Mouse (Mus musculus) midbrain, embryonic 16.5 days (tissue): ENCODE results near the gene Crygc. TPM values are rescaled to one million over a fixed set of nuclear protein-coding genes. Genes with fewer than 3 reads are reported as not detected.
A peak's percentile ranks its signal among the peaks of the same experiment; 100 is the strongest.
"Not testable (repeated sequence)": the region's sequence is repeated elsewhere in the genome, so short reads cannot be mapped to it uniquely, and the experiment has no call there.

Experiments
- ATAC-seq: fragments of 200-750 bp; cut with Nextera tagmentation; 2 replicates; pipeline ENCODE4 v1.8.0; 2017; ENCODE audit warnings: moderate TSS enrichment
- H3K27ac ChIP-seq: fragments of 300-500 bp; sonication (generic); 2 replicates; pipeline ENCODE4 v1.5.1; 2014; ENCODE audit warnings: mild to moderate bottlenecking, low read length, mixed read lengths
- H3K27me3 ChIP-seq: fragments of 300-500 bp; sonication (generic); 2 replicates; pipeline ENCODE4 v1.6.1; 2014; ENCODE audit warnings: low read depth, low read length, mixed read lengths; ENCODE audit not compliant: control insufficient read depth, insufficient read depth
- H3K36me3 ChIP-seq: fragments of 300-500 bp; sonication (generic); 2 replicates; pipeline ENCODE4 v1.6.1; 2014; ENCODE audit warnings: mild to moderate bottlenecking, low read length, moderate library complexity, mixed read lengths; ENCODE audit not compliant: control insufficient read depth, insufficient read depth
- H3K4me1 ChIP-seq: fragments of 300-500 bp; sonication (generic); 2 replicates; pipeline ENCODE4 v1.6.1; 2014; ENCODE audit warnings: mild to moderate bottlenecking, low read length, mixed read lengths; ENCODE audit not compliant: control insufficient read depth, insufficient read depth
- H3K4me2 ChIP-seq: fragments of 300-500 bp; sonication (generic); 2 replicates; pipeline ENCODE4 v1.6.1; 2014; ENCODE audit warnings: mild to moderate bottlenecking, low read length, mixed read lengths
- H3K4me3 ChIP-seq: fragments of 300-500 bp; sonication (generic); 2 replicates; pipeline ENCODE4 v1.5.1; 2014; ENCODE audit warnings: low read depth, mild to moderate bottlenecking, low read length, moderate library complexity, mixed read lengths
- H3K9ac ChIP-seq: fragments of 300-500 bp; sonication (generic); 2 replicates; pipeline ENCODE4 v1.6.1; 2014; ENCODE audit warnings: low read depth, low read length, mixed read lengths
- H3K9me3 ChIP-seq: fragments of 300-500 bp; sonication (generic); replicated peaks from 2 replicates; pipeline ENCODE4 v1.6.1; 2014; ENCODE audit warnings: mild to moderate bottlenecking, low read length, mixed read lengths; ENCODE audit not compliant: control insufficient read depth, poor library complexity, severe bottlenecking
- WGBS: fragments of 180-500 bp; shearing (Covaris S2); extraction: QIAGEN DNeasy Blood & Tissue Kit; methylation state at CpG from one replicate; pipeline ENCODE4 v1.1.7; 2014; 5-methylcytosine and 5-hydroxymethylcytosine counted together
- polyA plus RNA-seq: library from polyadenylated mRNA; unstranded; fragments of >200 nt; fragmentation: Nextera tagmentation; extraction: Ambion mirVana; gene quantifications from 2 replicates; pipeline ENCODE4 v1.2.1, GENCODE M21; 2015

Gene Crygc
- polyA plus RNA-seq, 1 experiment from 2014 or later: not detected

DNA sequence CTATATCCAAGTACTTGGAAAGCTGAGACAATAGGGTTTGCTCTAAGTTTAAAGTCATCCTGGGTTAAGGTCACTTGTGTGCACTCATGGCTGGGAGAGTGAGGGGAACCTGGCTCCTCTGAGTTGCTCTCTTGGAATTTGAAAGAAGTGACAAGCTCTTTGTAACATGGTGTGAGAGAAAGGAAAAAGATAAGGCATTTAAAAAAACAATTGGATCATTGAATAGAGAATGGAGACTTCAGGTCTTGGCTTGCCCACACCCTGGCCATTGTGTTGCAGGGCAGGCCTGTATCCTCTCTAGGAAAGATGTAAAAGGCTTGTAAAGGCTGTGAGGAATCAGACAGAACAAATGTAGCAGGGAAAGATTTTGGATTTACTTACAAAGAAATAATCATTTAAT lies 5.6 kb downstream of the Crygc start:
- H3K9ac ChIP-seq: no peak overlapping the region
- ATAC-seq: no peak
- H3K27me3 ChIP-seq: no peaks in the 10 kb centered on the region

DNA sequence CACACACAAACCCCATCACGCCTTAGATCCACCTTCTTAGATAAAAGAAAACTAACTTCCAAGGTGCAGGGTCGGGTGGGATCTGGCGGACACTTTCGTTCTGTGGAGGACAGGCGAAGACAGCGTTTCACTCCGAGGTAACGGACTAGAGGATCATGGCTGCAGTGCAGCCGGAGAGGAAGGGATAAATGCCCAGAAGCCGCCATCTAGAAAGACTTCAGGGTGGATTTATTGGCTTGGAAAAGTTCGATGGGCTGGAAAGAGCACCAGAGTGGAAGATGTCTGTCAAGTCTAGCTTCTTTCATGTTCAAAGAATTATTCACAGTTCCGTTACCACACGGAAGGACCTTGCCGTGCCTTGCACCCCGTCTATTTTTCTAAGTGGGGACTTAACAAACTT lies 9.3 kb downstream of the Crygc start:
- no peak overlapping the region for H3K9ac ChIP-seq
- WGBS: 81% methylated on average over 15 of the region's 15 CpGs
- no peak overlapping the region for H3K27ac ChIP-seq
- no peaks in the 10 kb centered on the region for H3K9me3 ChIP-seq
- no peak overlapping the region for H3K4me2 ChIP-seq
- no peaks in the 10 kb centered on the region for H3K4me1 ChIP-seq
- no peaks in the 10 kb centered on the region for H3K27me3 ChIP-seq
- H3K4me3 ChIP-seq: no peak overlapping the region
- no peaks in the 10 kb centered on the region for H3K36me3 ChIP-seq
- ATAC-seq: no peak

More for the DNA sequence above, 5.6 kb downstream of the Crygc start:
- no peaks in the 10 kb centered on the region for H3K4me1 ChIP-seq
- no peaks in the 10 kb centered on the region for H3K9me3 ChIP-seq
- no peak overlapping the region for H3K27ac ChIP-seq
- H3K4me3 ChIP-seq: no peak overlapping the region
- no peaks in the 10 kb centered on the region for H3K36me3 ChIP-seq
- no peak overlapping the region for H3K4me2 ChIP-seq

DNA sequence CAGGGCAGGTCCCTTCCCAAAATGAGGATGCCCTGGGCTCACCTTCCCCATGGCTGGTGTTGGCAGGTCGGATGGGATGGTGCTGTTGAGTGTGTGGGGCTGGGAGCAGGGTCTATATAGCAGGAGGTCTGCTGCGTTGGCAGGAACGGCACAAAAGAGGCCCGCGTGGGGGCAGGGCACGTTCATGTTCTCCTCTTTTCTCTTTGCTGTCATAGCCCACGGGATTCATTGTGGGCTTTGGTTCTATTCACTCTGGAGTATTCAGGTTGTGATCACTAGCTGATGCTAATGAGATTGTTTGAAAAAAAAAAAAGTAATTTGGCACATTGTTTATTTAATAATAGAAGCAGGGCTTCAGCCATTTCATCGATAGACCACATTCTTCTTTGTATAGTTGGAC lies 10.1 kb downstream of the Crygc start, which contains the start of gene Crygd:
Gene Crygd (minus strand): TSS at position 101 of the 400 bp plus-strand sequence.
- ATAC-seq: no peak
- Histone ChIP-seq H3K9me3 (no peaks in the 10 kb centered on the region), H3K4me3 (no peak within 1 kb of the TSS), H3K4me1 (no peaks in the 10 kb centered on the region), H3K27ac (no peak within 1 kb of the TSS), H3K27me3 (no peaks in the 10 kb centered on the region), H3K36me3 (no peaks in the 10 kb centered on the region), H3K4me2 (no peak within 1 kb of the TSS), H3K9ac (no peak within 1 kb of the TSS)
- WGBS: 56% methylated on average over 8 of the region's 8 CpGs

DNA sequence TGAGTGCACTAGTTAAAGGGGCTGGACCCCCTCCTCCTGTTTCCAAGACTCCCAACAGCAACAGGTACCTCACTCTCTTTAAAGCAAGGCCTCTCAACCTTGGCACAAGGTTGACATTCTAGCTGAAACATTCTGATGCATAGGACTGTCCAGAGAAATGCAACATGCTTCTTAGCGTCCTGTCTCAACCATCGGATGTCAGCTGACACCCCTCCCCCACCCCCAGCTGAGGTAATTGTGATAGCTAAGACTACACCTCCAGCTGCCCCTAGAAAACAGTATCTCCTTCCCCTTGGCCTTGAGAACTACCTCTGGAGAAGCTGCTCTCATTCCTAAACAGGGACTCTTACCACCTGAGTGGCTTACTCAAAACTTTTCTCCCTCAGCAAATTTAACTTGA lies 21.3 kb downstream of the Crygc start:
- Histone ChIP-seq H3K4me3 (no peak overlapping the region), H3K9ac (no peak overlapping the region), H3K27ac (no peak overlapping the region), H3K36me3 (no peaks in the 10 kb centered on the region), H3K27me3 (no peaks in the 10 kb centered on the region), H3K4me1 (no peaks in the 10 kb centered on the region), H3K4me2 (no peak overlapping the region), H3K9me3 (no peaks in the 10 kb centered on the region)
- 34% methylated on average over 2 of the region's 2 CpGs for WGBS
- no peak for ATAC-seq

DNA sequence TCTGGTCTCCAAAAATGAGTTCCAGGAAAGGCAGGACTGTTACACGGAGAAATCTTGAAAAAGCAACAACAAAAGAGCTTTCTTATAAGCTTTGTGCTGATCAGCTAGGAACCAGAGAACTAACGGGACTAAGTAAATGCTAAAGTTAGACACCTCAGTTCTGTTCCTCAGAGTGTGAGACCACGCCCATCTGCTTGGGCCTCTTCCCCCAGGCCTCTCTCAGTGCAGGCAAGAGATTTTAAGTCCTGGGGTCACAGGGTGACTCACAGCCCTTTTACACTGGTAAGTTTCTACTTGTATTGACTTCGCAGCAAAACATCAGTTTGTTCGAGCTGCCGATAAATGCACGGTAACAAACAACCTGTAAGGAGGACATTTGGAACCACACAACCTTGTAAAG lies 21.8 kb downstream of the Crygc start:
- no peak for ATAC-seq
- H3K4me2 ChIP-seq: no peak overlapping the region
- H3K27me3 ChIP-seq: no peaks in the 10 kb centered on the region
- H3K4me1 ChIP-seq: no peaks in the 10 kb centered on the region
- no peaks in the 10 kb centered on the region for H3K36me3 ChIP-seq
- WGBS: 64% methylated on average over 7 of the region's 7 CpGs
- no peak overlapping the region for H3K4me3 ChIP-seq
- no peaks in the 10 kb centered on the region for H3K9me3 ChIP-seq
- no peak overlapping the region for H3K27ac ChIP-seq
- no peak overlapping the region for H3K9ac ChIP-seq

DNA sequence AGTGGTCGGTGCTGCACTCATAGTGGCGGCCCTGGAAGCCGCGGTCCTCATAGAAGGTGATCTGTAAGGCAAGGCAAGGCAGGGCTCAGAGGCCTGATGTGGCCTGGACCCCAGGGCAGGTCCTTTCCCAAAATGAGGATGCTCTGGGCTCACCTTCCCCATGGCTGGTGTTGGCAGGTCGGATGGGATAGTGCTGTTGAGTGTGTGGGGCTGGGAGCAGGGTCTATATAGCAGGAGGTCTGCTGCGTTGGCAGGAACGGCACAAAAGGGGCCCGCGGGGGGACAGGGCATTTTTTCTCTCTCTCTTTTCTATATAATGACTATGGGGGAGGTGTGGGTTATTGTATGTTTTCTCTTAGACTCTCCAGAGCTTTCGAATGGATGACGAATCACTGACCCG lies 22.5 kb downstream of the Crygc start, which contains the start of gene Cryge:
Gene Cryge (minus strand): TSS at position 198 of the 400 bp plus-strand sequence.
- not testable (repeated sequence) for H3K27me3 ChIP-seq, H3K27ac ChIP-seq, H3K36me3 ChIP-seq, H3K4me1 ChIP-seq, H3K4me3 ChIP-seq, H3K4me2 ChIP-seq, ATAC-seq, H3K9me3 ChIP-seq, H3K9ac ChIP-seq
- WGBS: 37% methylated on average over 8 of the region's 12 CpGs

DNA sequence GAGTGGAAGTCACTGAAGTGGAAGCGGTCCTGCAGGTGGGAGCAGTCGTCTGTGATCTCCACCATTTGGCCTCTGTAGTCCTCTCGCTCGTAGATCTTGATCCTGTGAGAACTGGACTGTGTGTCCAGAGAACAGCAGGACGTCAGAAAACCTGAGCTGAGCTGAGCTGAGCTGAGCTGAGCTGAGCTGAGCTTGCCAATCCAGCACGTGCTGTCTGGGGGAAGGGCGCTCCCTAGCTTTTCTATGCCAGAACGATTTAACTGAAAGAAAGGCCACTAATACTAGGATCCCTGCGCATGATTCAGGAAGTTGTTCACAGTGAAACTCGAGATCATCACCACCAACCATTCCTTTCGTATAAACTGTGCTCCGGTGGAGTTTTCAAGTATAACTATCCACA lies 24.7 kb downstream of the Crygc start:
- Histone ChIP-seq H3K9me3 (no peaks in the 10 kb centered on the region), H3K36me3 (no peaks in the 10 kb centered on the region), H3K27ac (no peak overlapping the region), H3K4me1 (no peaks in the 10 kb centered on the region), H3K4me3 (no peak overlapping the region), H3K4me2 (no peak overlapping the region), H3K9ac (no peak overlapping the region), H3K27me3 (no peaks in the 10 kb centered on the region)
- 53% methylated on average over 12 of the region's 12 CpGs for WGBS
- no peak for ATAC-seq

DNA sequence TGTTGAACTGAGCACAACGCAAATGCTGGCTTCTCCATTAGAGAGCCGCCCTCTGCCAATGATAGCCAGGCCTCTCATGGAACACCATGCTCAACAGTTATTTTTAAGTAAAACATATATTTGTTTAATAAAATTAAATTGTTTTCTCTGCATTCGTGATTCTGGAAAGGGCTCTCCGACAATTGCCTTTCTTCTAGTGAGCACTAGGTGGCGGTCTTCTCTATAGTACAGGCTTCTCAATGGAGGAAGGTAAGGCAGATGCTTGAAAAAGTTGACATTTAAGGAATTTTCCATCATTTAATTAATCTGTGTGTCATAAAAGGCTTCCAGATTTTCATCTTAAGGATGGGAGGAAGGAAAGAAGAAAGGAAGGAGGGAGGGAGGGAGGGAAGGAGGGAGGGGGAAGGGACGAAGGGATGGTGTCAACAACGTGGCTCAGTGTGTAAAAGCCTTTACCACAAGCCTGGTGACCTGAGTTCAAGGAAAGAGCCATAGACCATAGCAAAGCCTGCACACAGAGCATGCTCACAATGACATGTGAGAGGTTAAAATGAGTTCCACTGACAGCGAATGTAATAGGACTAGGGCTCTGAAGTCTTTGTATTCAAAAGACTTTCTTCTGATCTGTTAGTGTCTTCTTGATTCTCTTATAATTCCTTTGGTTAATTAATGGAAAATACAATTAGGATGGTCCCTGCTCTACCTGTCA lies 26.9 kb downstream of the Crygc start:
- Histone ChIP-seq H3K36me3 (no peaks in the 10 kb centered on the region), H3K4me2 (peak overlapping the region; percentile 33), H3K9ac (no peak overlapping the region), H3K4me1 (no peaks in the 10 kb centered on the region), H3K27ac (no peak overlapping the region), H3K4me3 (no peak overlapping the region), H3K9me3 (no peaks in the 10 kb centered on the region), H3K27me3 (no peaks in the 10 kb centered on the region)
- 44% methylated on average over 8 of the region's 8 CpGs for WGBS
- no peak for ATAC-seq

DNA sequence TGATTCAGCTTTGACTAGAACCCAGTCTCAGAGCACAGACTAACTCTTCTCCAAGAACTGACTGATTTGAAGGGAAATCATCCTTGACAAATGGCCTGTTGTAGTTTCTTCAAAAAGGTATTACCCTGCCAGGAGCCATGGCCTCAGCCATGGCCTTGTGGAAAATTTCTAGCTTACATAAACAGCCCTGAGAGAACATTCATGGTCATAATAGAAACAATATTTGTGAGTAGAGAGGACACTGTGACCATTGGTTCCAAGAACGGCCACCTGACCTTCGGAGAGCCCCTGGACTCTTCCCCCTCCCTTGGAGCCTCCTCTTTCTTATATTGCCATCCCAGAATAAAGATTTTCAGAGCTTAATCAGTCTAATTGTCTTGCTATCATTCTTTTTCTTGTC lies 30.1 kb downstream of the Crygc start:
- Histone ChIP-seq H3K9ac (no peak overlapping the region), H3K36me3 (no peaks in the 10 kb centered on the region), H3K4me1 (no peaks in the 10 kb centered on the region), H3K9me3 (no peaks in the 10 kb centered on the region), H3K27me3 (no peaks in the 10 kb centered on the region), H3K4me2 (no peak overlapping the region), H3K27ac (no peak overlapping the region), H3K4me3 (no peak overlapping the region)
- no peak for ATAC-seq
- 86% methylated on average over 2 of the region's 2 CpGs for WGBS
